Mouse (Mus musculus) forebrain, embryonic 15.5 days (tissue): ENCODE measurements around the gene Fkbp1b. TPM values are rescaled to one million over a fixed set of nuclear protein-coding genes. Genes with fewer than 3 reads are reported as not detected.
"Not testable (repeated sequence)": the region's sequence is repeated elsewhere in the genome, so short reads cannot be mapped to it uniquely, and the experiment has no call there.

Experiments
- ATAC-seq: fragments of 200-750 bp; cut with Nextera tagmentation; replicated peaks from 2 replicates; pipeline ENCODE4 v1.8.0; 2017; ENCODE audit warnings: mild to moderate bottlenecking, moderate TSS enrichment, moderate library complexity
- H3K27ac ChIP-seq: fragments of 300-500 bp; sonication (generic); replicated peaks from 2 replicates; pipeline ENCODE4 v1.5.1; 2015; ENCODE audit warnings: mild to moderate bottlenecking, inconsistent platforms
- H3K27me3 ChIP-seq: fragments of 300-500 bp; sonication (generic); 2 replicates; pipeline ENCODE4 v1.6.1; 2015; ENCODE audit warnings: inconsistent platforms
- H3K36me3 ChIP-seq: fragments of 300-500 bp; sonication (generic); 2 replicates; pipeline ENCODE4 v1.6.1; 2015; ENCODE audit warnings: mild to moderate bottlenecking, inconsistent platforms
- H3K4me1 ChIP-seq: fragments of 300-500 bp; sonication (generic); 2 replicates; pipeline ENCODE4 v1.6.1; 2015; ENCODE audit warnings: inconsistent platforms
- H3K4me2 ChIP-seq: fragments of 300-500 bp; sonication (generic); replicated peaks from 2 replicates; pipeline ENCODE4 v1.6.1; 2015; ENCODE audit warnings: mild to moderate bottlenecking, inconsistent platforms
- H3K4me3 ChIP-seq: fragments of 300-500 bp; sonication (generic); 2 replicates; pipeline ENCODE4 v1.5.1; 2015; ENCODE audit warnings: mild to moderate bottlenecking, inconsistent platforms
- H3K9ac ChIP-seq: fragments of 300-500 bp; sonication (generic); replicated peaks from 2 replicates; pipeline ENCODE4 v1.6.1; 2015; ENCODE audit warnings: mild to moderate bottlenecking, inconsistent platforms
- H3K9me3 ChIP-seq: fragments of 300-500 bp; sonication (generic); 2 replicates; pipeline ENCODE4 v1.6.1; 2016; ENCODE audit warnings: inconsistent platforms
- WGBS: fragments of 180-500 bp; shearing (Covaris S2); methylation state at CpG from one replicate; pipeline ENCODE4 v1.1.7; 2015; ENCODE audit warnings: mixed read lengths; 5-methylcytosine and 5-hydroxymethylcytosine counted together
- polyA plus RNA-seq: library from polyadenylated mRNA; unstranded; fragments of >200 nt; fragmentation: Nextera tagmentation; extraction: Ambion mirVana; gene quantifications from 2 replicates; pipeline ENCODE4 v1.2.1, GENCODE M21; 2015

Fkbp1b gene
- polyA plus RNA-seq, 1 experiment from 2014 or later, result 20.0 TPM

GRCm38 (mm10) chr12:4842456-4842855, 1.1 kb upstream of the Fkbp1b start:
- Histone ChIP-seq H3K4me1 (peaks cover 23% of the 10 kb centered on the region), H3K9ac (no peak overlapping the region), H3K4me2 (no peak overlapping the region), H3K27me3 (peaks cover 6% of the 10 kb centered on the region; the same call in 1 of the 2 replicates), H3K4me3 (peak overlapping the region; percentile 61; the same call in 1 of the 2 replicates), H3K36me3 (no peaks in the 10 kb centered on the region), H3K9me3 (no peaks in the 10 kb centered on the region), H3K27ac (no peak overlapping the region)
- WGBS, result 93% methylated on average over 8 of the region's 8 CpGs
- no peak; the same call in 1 of the 2 replicates for ATAC-seq

GRCm38 (mm10) chr12:4840741-4841140, 650 bp downstream of the Fkbp1b start:
- Histone ChIP-seq H3K4me3 (peak overlapping the region; percentile 74), H3K9me3 (no peaks in the 10 kb centered on the region), H3K4me2 (peak overlapping the region; percentile 72), H3K9ac (peak overlapping the region; percentile 70), H3K27ac (no peak overlapping the region), H3K4me1 (peaks cover 23% of the 10 kb centered on the region), H3K36me3 (no peaks in the 10 kb centered on the region), H3K27me3 (peaks cover 6% of the 10 kb centered on the region; the same call in 1 of the 2 replicates)
- peak; percentile 2; the same call in 1 of the 2 replicates for ATAC-seq
- under 1% methylated on average over 11 of the region's 11 CpGs for WGBS

GRCm38 (mm10) chr12:4840010-4840409, 1.4 kb downstream of the Fkbp1b start:
- 68% methylated on average over 6 of the region's 6 CpGs for WGBS
- peaks cover 6% of the 10 kb centered on the region; the same call in 1 of the 2 replicates for H3K27me3 ChIP-seq
- no peak overlapping the region for H3K4me2 ChIP-seq
- no peak overlapping the region for H3K4me3 ChIP-seq
- H3K4me1 ChIP-seq, result peaks cover 23% of the 10 kb centered on the region
- H3K9ac ChIP-seq, result no peak overlapping the region
- no peaks in the 10 kb centered on the region for H3K9me3 ChIP-seq
- H3K36me3 ChIP-seq, result no peaks in the 10 kb centered on the region
- no peak for ATAC-seq
- no peak overlapping the region for H3K27ac ChIP-seq

GRCm38 (mm10) chr12:4836959-4837358, 4.4 kb downstream of the Fkbp1b start:
- Histone ChIP-seq H3K9me3 (no peaks in the 10 kb centered on the region), H3K27me3 (peaks cover 6% of the 10 kb centered on the region; the same call in 1 of the 2 replicates), H3K4me3 (no peak overlapping the region), H3K4me1 (peaks cover 12% of the 10 kb centered on the region), H3K4me2 (no peak overlapping the region), H3K36me3 (peaks cover 9% of the 10 kb centered on the region), H3K9ac (no peak overlapping the region), H3K27ac (no peak overlapping the region)
- 55% methylated on average over 4 of the region's 4 CpGs for whole genome bisulfite sequencing
- no peak for ATAC-seq

GRCm38 (mm10) chr12:4827256-4827655, 14.1 kb downstream of the Fkbp1b start:
- 83% methylated on average over 3 of the region's 3 CpGs for WGBS
- H3K27ac ChIP-seq, result no peak overlapping the region
- no peaks in the 10 kb centered on the region for H3K9me3 ChIP-seq
- H3K4me2 ChIP-seq, result no peak overlapping the region
- H3K4me3 ChIP-seq, result no peak overlapping the region
- H3K4me1 ChIP-seq, result no peaks in the 10 kb centered on the region
- peaks cover 63% of the 10 kb centered on the region for H3K36me3 ChIP-seq
- no peak overlapping the region for H3K9ac ChIP-seq
- H3K27me3 ChIP-seq, result no peaks in the 10 kb centered on the region
- ATAC-seq, result no peak

- Histone ChIP-seq H3K9ac (peak within 1 kb of the TSS; percentile 84), H3K4me1 (peaks cover 25% of the 10 kb centered on the region), H3K27ac (peak within 1 kb of the TSS; percentile 90), H3K4me3 (peak within 1 kb of the TSS; percentile 71), H3K9me3 (no peaks in the 10 kb centered on the region), H3K4me2 (peak within 1 kb of the TSS; percentile 82), H3K27me3 (no peaks in the 10 kb centered on the region), H3K36me3 (peaks cover 19% of the 10 kb centered on the region)
- peak; percentile 99 for ATAC-seq
- WGBS, result under 1% methylated on average over 49 of the region's 49 CpGs
Observed at GRCm38 (mm10) chr12:4817361-4818101, 23.9 kb downstream of the Fkbp1b start, which contains the start of gene Sf3b6. Gene Sf3b6, plus strand, starts transcription at chr12:4817544.

GRCm38 (mm10) chr12:4816680-4817360, 24.6 kb downstream of the Fkbp1b start:
- Histone ChIP-seq H3K4me3 (peak overlapping the region; percentile 71), H3K9me3 (no peaks in the 10 kb centered on the region), H3K27me3 (no peaks in the 10 kb centered on the region), H3K36me3 (peaks cover 12% of the 10 kb centered on the region), H3K4me2 (peak overlapping the region; percentile 82), H3K27ac (peak overlapping the region; percentile 90), H3K4me1 (peaks cover 25% of the 10 kb centered on the region), H3K9ac (peak overlapping the region; percentile 84)
- WGBS, result 9% methylated on average over 24 of the region's 24 CpGs
- peak; percentile 83 for ATAC-seq

- 88% methylated on average over 4 of the region's 4 CpGs for whole genome bisulfite sequencing
- no peaks in the 10 kb centered on the region for H3K36me3 ChIP-seq
Observed at GRCm38 (mm10) chr12:4813636-4814035, 27.8 kb downstream of the Fkbp1b start.

GRCm38 (mm10) chr12:4811705-4812104, 29.7 kb downstream of the Fkbp1b start:
- Histone ChIP-seq H3K4me3 (no peak overlapping the region), H3K4me1 (peaks cover 3% of the 10 kb centered on the region; the same call in 1 of the 2 replicates), H3K9me3 (no peaks in the 10 kb centered on the region), H3K27ac (no peak overlapping the region), H3K4me2 (no peak overlapping the region), H3K27me3 (no peaks in the 10 kb centered on the region), H3K9ac (no peak overlapping the region), H3K36me3 (no peaks in the 10 kb centered on the region)
- ATAC-seq, result no peak
- WGBS, result 75% methylated on average over 3 of the region's 3 CpGs

More at GRCm38 (mm10) chr12:4813636-4814035, 27.8 kb downstream of the Fkbp1b start:
- H3K9ac ChIP-seq, result no peak overlapping the region
- no peaks in the 10 kb centered on the region for H3K9me3 ChIP-seq
- H3K4me2 ChIP-seq, result no peak overlapping the region
- H3K27me3 ChIP-seq, result no peaks in the 10 kb centered on the region
- H3K27ac ChIP-seq, result no peak overlapping the region
- peaks cover 13% of the 10 kb centered on the region for H3K4me1 ChIP-seq
- H3K4me3 ChIP-seq, result no peak overlapping the region
- no peak for ATAC-seq

- H3K36me3 ChIP-seq, result no peaks in the 10 kb centered on the region
- H3K4me2 ChIP-seq, result no peak overlapping the region
- H3K9ac ChIP-seq, result no peak overlapping the region
- no peak overlapping the region for H3K4me3 ChIP-seq
- H3K27me3 ChIP-seq, result no peaks in the 10 kb centered on the region
- 84% methylated on average over 4 of the region's 4 CpGs for WGBS
- H3K4me1 ChIP-seq, result no peaks in the 10 kb centered on the region
- no peaks in the 10 kb centered on the region for H3K9me3 ChIP-seq
- ATAC-seq, result no peak
- no peak overlapping the region for H3K27ac ChIP-seq
Observed at GRCm38 (mm10) chr12:4811036-4811435, 30.4 kb downstream of the Fkbp1b start.

GRCm38 (mm10) chr12:4797471-4797870, 43.9 kb downstream of the Fkbp1b start:
- not testable (repeated sequence) for H3K4me3 ChIP-seq, H3K27ac ChIP-seq, H3K4me2 ChIP-seq, ATAC-seq, H3K9me3 ChIP-seq, H3K4me1 ChIP-seq, H3K36me3 ChIP-seq, H3K27me3 ChIP-seq, H3K9ac ChIP-seq
- WGBS, result 71% methylated on average over 6 of the region's 6 CpGs

GRCm38 (mm10) chr12:4793718-4794117, 47.7 kb downstream of the Fkbp1b start:
- Histone ChIP-seq H3K27ac (no peak overlapping the region), H3K4me2 (no peak overlapping the region), H3K4me1 (no peaks in the 10 kb centered on the region), H3K9me3 (no peaks in the 10 kb centered on the region), H3K36me3 (no peaks in the 10 kb centered on the region), H3K9ac (no peak overlapping the region), H3K4me3 (no peak overlapping the region), H3K27me3 (no peaks in the 10 kb centered on the region)
- WGBS, result 93% methylated on average over 1 of the region's 1 CpGs
- no peak for ATAC-seq
